Mouse (Mus musculus): ENCODE measurements around the gene Nfia.

DNA sequence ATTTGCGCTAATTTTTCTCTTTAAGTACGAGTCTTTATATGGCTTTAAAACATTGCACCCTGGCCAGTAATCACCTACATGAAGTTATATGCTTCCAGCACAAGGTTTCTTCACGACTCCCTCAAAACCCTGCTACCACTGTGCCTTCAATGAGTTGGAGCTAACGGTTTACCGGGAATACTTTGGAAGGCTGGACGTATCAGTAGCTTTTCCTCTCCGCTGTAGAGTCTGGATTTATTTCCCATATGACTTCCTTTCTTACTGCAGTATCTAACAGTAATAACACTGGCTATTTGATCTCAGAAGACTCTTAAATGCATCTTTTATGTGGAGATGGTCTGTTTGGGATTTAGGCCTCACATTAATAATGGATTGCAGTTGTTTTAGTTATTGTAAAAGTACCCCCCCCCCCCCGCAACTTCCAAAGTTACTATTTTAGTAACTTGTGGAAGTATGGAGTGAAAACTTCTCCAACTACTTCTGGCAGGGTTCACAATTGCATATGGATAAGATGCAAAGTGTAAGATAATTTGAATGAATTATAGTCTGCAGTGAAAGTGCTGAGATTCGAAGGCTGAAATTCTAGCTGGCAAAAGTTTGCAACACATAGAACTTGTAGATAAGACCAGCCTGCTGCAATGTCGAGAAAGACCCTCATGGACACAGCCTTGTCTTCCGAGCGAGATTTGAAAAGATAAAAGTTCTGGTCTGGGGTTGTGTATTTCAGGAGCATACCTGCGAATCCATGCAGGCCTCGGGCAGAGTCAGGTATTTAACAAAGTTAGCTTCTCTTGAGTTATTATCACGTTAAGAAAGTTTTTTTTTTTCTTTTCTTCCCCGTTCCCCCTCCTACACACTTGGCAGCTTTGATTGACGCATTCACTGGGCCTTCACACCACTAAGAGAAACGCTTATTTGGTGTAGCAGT lies 6.7 kb downstream of the Nfia start:
- TF ChIP-seq CTCF (IDR thresholded peaks at IDR 0.05; ENCODE audit: control insufficient read depth, insufficient read depth, insufficient replicate concordance, low read depth, low read length) (no peak), POLR2A (IDR thresholded peaks at IDR 0.05; ENCODE audit: control insufficient read depth, low read depth, low read length) (no peak)
